Mouse (Mus musculus) liver, embryonic 12.5 days (tissue): ENCODE results near the gene Exosc10. TPM values are rescaled to one million over a fixed set of nuclear protein-coding genes. Genes with fewer than 3 reads are reported as not detected.

ENCODE experiments used
- ATAC-seq: fragments of 200-750 bp; cut with Nextera tagmentation; 2 replicates; pipeline ENCODE4 v1.8.0; 2017; ENCODE audit warnings: moderate number of reproducible peaks, mild to moderate bottlenecking, moderate library complexity
- H3K27ac ChIP-seq: fragments of 300-500 bp; sonication (generic); 2 replicates; pipeline ENCODE4 v1.5.1; 2016; ENCODE audit warnings: mild to moderate bottlenecking
- H3K27me3 ChIP-seq: fragments of 300-500 bp; sonication (generic); replicated peaks from 2 replicates; pipeline ENCODE4 v1.6.1; 2016; ENCODE audit warnings: mild to moderate bottlenecking, moderate library complexity
- H3K36me3 ChIP-seq: fragments of 300-500 bp; sonication (generic); 2 replicates; pipeline ENCODE4 v1.6.1; 2016; ENCODE audit warnings: mild to moderate bottlenecking, moderate library complexity
- H3K4me1 ChIP-seq: fragments of 300-500 bp; sonication (generic); 2 replicates; pipeline ENCODE4 v1.6.1; 2016
- H3K4me2 ChIP-seq: fragments of 300-500 bp; sonication (generic); 2 replicates; pipeline ENCODE4 v1.6.1; 2016; ENCODE audit warnings: mild to moderate bottlenecking, moderate library complexity
- H3K4me3 ChIP-seq: fragments of 300-500 bp; sonication (generic); 2 replicates; pipeline ENCODE4 v1.5.1; 2016; ENCODE audit warnings: mild to moderate bottlenecking, moderate library complexity
- H3K9ac ChIP-seq: fragments of 300-500 bp; sonication (generic); 2 replicates; pipeline ENCODE4 v1.6.1; 2016; ENCODE audit warnings: mild to moderate bottlenecking, moderate library complexity
- H3K9me3 ChIP-seq: fragments of 300-500 bp; sonication (generic); replicated peaks from 2 replicates; pipeline ENCODE4 v1.6.1; 2016; ENCODE audit warnings: mild to moderate bottlenecking, moderate library complexity
- WGBS: fragments of 180-500 bp; shearing (Covaris S2); methylation state at CpG from one replicate; pipeline ENCODE4 v1.1.7; 2016; ENCODE audit not compliant: insufficient replicate concordance; 5-methylcytosine and 5-hydroxymethylcytosine counted together
- polyA plus RNA-seq: library from polyadenylated mRNA; unstranded; fragments of >200 nt; fragmentation: Nextera tagmentation; extraction: Ambion mirVana; gene quantifications from 2 replicates; pipeline ENCODE4 v1.2.1, GENCODE M21; 2016

Exosc10 gene
- polyA plus RNA-seq, 1 experiment from 2014 or later = 64.2 TPM

GRCm38 (mm10) chr4:148613738-148614137, 55.5 kb downstream of the Exosc10 start:
- Histone ChIP-seq H3K27ac (no peak overlapping the region), H3K27me3 (no peaks in the 10 kb centered on the region), H3K36me3 (peaks cover 79% of the 10 kb centered on the region), H3K9ac (no peak overlapping the region), H3K4me2 (no peak overlapping the region), H3K4me1 (peaks cover 4% of the 10 kb centered on the region), H3K9me3 (no peaks in the 10 kb centered on the region), H3K4me3 (no peak overlapping the region)
- 0 out of 2 replicates have a peak, but pooled peaks have one; percentile 11 for ATAC-seq
- 81% methylated on average over 9 of the region's 9 CpGs for WGBS

- 73% methylated on average over 1 of the region's 1 CpGs for WGBS
- no peak for ATAC-seq
Measured at GRCm38 (mm10) chr4:148619805-148620204, 61.6 kb downstream of the Exosc10 start.

DNA sequence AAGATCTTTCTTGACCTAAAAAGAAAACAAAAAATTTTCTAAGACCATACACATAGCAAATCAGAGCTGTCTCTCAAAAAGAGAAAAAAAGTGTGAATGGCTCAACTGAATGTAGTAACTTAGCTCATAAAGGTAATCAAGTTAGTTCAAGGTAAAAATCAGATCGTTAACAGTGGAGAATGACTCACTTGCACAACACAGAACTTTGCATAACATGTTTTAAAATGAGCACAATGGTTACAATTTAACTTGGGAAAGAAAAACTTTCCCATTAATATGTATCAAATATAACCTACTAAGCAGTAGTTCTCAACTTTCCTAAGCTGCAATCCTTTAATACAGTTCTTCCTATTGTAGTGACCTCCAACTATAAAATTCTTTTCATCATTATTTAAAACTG, 62.5 kb downstream of the Exosc10 start:
- Histone ChIP-seq H3K9me3 (no peaks in the 10 kb centered on the region), H3K27me3 (no peaks in the 10 kb centered on the region), H3K4me3 (no peak overlapping the region), H3K4me1 (peaks cover 38% of the 10 kb centered on the region), H3K36me3 (peaks cover 93% of the 10 kb centered on the region), H3K4me2 (no peak overlapping the region), H3K27ac (no peak overlapping the region), H3K9ac (no peak overlapping the region)
- WGBS = 88% methylated on average over 1 of the region's 1 CpGs
- ATAC-seq = no peak

More at GRCm38 (mm10) chr4:148619805-148620204, 61.6 kb downstream of the Exosc10 start:
- Histone ChIP-seq H3K27me3 (no peaks in the 10 kb centered on the region), H3K4me2 (no peak overlapping the region), H3K27ac (no peak overlapping the region), H3K36me3 (peaks cover 98% of the 10 kb centered on the region), H3K4me1 (peaks cover 31% of the 10 kb centered on the region), H3K9me3 (no peaks in the 10 kb centered on the region), H3K4me3 (no peak overlapping the region), H3K9ac (no peak overlapping the region)

DNA sequence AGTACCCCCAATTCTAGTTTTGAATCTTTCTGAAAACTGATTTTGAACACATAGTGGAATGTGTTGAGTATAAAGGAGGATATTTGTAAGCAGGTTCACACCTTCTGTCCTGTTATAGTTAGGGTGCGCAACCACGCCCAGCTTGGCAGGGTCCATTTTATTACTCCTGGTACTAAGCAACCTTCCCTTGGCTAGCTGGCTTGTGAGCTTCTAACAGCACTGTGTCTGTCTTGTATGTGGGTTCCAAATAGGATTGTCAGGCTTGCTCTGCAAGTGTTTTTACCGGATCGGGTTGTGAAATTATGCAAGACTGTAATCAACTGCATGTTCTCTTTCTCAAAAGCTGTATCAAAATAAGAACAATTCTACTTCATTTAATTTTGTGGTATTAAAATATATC, 64.3 kb downstream of the Exosc10 start:
- Histone ChIP-seq H3K27me3 (no peaks in the 10 kb centered on the region), H3K27ac (no peak overlapping the region), H3K4me2 (no peak overlapping the region), H3K9me3 (no peaks in the 10 kb centered on the region), H3K4me1 (peaks cover 42% of the 10 kb centered on the region), H3K36me3 (peaks cover 76% of the 10 kb centered on the region), H3K4me3 (no peak overlapping the region), H3K9ac (no peak overlapping the region)
- WGBS = 93% methylated on average over 4 of the region's 4 CpGs
- no peak for ATAC-seq

DNA sequence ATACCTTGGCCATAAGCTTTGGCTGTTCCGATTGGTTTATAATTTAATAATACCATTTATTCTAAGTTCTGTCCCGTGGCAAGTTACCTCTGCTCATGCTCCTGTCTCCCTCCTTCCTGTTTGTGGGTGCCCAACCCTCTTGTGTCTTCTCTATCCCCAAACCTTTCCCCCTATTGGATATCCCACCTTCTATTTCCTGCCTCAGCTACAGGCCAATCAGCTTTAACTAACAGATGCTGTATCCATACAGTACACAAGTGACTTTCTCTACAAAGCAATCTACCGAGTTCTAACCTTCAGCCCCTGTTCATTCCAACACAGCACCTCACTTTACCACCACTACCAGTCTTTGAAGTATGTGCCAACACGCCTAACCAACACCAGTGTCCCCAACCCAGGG, 65.4 kb downstream of the Exosc10 start:
- Histone ChIP-seq H3K27ac (no peak overlapping the region), H3K4me1 (peaks cover 44% of the 10 kb centered on the region), H3K4me3 (no peak overlapping the region; the same call in none of the 2 replicates), H3K9ac (0 out of 2 replicates have a peak overlapping the region, but pooled peaks have one; percentile 1), H3K27me3 (no peaks in the 10 kb centered on the region), H3K9me3 (no peaks in the 10 kb centered on the region), H3K4me2 (peak overlapping the region; percentile 91), H3K36me3 (peaks cover 67% of the 10 kb centered on the region)
- WGBS = 72% methylated on average over 4 of the region's 4 CpGs
- no peak for ATAC-seq

- no peak for ATAC-seq
- H3K36me3 ChIP-seq = peaks cover 53% of the 10 kb centered on the region
- H3K27ac ChIP-seq = peak overlapping the region; percentile 7; the same call in 1 of the 2 replicates
- H3K9ac ChIP-seq = peak overlapping the region; percentile 98
- peak overlapping the region; percentile 86 for H3K4me3 ChIP-seq
- 73% methylated on average over 10 of the region's 10 CpGs for WGBS
- H3K27me3 ChIP-seq = no peaks in the 10 kb centered on the region
- peaks cover 41% of the 10 kb centered on the region for H3K4me1 ChIP-seq
- H3K9me3 ChIP-seq = no peaks in the 10 kb centered on the region
- H3K4me2 ChIP-seq = peak overlapping the region; percentile 91
Measured at GRCm38 (mm10) chr4:148625010-148625409, 66.8 kb downstream of the Exosc10 start.

DNA sequence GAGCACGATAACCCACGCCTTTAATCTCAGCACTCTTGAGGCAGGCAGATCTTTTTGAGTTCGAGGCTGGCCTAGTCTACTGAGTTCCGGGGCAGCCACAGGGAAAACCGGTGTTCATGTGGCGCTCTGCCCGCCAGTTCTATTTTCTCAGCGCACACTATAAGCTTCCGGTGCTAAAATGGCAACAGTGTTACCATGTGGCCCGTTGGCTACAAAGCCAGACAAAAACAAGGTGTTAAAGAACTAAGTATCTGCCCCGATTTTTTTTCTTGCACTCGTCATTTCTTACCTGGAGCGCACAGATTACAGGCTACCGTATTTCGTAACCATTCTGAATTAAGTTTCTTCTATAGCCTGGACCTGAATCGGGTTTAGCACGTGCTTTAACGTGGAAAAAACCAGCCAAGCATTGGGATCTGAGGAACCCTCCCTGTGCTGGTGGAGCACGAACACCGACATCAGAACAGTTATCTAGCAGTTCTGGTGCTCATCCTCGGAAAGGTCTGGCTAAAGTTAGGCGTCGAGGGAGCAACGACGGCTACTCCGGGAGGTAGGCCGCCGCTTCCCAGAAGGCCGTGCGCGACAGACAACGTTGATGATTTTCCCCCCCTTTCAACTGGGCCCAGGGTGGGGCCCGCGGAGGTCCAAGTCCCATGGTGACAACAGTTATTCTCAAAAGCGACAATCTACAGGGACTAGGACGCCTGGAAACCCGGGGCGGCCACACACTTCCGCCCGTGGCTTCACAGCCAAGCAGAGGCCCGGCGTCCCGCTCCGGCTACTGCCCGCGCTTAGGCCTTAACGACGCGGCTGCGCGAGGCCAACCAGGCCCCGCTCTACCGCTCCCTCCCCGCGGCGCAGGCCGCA, 67.8 kb downstream of the Exosc10 start:
- Histone ChIP-seq H3K9me3 (no peaks in the 10 kb centered on the region), H3K27ac (peak overlapping the region; percentile 93), H3K9ac (peak overlapping the region; percentile 98), H3K4me3 (peak overlapping the region; percentile 86), H3K4me1 (peaks cover 39% of the 10 kb centered on the region), H3K27me3 (no peaks in the 10 kb centered on the region), H3K36me3 (peaks cover 43% of the 10 kb centered on the region), H3K4me2 (peak overlapping the region; percentile 91)
- ATAC-seq = peak; percentile 70
- WGBS = under 1% methylated on average over 54 of the region's 57 CpGs

DNA sequence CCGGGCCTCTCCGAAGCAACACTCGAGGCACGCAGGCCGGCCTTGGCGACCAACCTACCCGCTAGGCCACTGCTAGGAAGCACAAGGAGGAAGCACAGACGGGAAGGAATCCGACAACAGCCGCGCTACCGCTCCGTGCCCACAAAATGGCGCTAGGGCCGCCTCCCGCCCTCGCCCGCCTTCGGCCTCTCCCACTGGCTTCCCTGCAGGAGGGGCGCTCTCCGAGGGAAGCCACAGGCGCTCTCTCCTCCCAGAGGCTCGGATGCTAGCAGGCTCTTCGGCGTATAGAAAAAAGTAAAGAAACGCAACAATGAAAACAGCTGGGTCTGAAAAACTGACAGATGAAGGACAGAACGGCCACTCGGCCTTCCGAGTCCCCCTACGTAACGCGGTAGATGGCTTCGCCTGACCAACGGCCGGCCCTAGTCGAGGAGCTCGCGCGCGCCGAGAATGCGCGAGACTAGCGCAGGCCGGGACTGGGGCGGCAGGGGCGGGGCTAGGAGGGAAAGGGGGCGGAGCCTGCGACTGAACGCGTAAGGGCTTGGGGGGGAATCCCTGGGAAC, 68.5 kb downstream of the Exosc10 start, which contains the start of gene Tardbp:
TSS of gene Tardbp (minus strand) at position 397 of the 563 bp plus-strand sequence.
- under 1% methylated on average over 48 of the region's 51 CpGs for WGBS
- Histone ChIP-seq H3K4me1 (peaks cover 39% of the 10 kb centered on the region), H3K9me3 (no peaks in the 10 kb centered on the region), H3K27me3 (no peaks in the 10 kb centered on the region), H3K36me3 (peaks cover 36% of the 10 kb centered on the region), H3K4me2 (peak within 1 kb of the TSS; percentile 91), H3K27ac (peak within 1 kb of the TSS; percentile 93), H3K9ac (peak within 1 kb of the TSS; percentile 98), H3K4me3 (peak within 1 kb of the TSS; percentile 86)
- ATAC-seq = peak; percentile 92

GRCm38 (mm10) chr4:148627246-148627645, 69.0 kb downstream of the Exosc10 start:
- Histone ChIP-seq H3K9me3 (no peaks in the 10 kb centered on the region), H3K27me3 (no peaks in the 10 kb centered on the region), H3K27ac (peak overlapping the region; percentile 46; the same call in 1 of the 2 replicates), H3K4me3 (peak overlapping the region; percentile 86), H3K4me2 (peak overlapping the region; percentile 91), H3K4me1 (peaks cover 35% of the 10 kb centered on the region), H3K36me3 (peaks cover 30% of the 10 kb centered on the region), H3K9ac (peak overlapping the region; percentile 98)
- 60% methylated on average over 3 of the region's 3 CpGs for WGBS
- ATAC-seq = peak; percentile 8

Other genes with a start within 250 kb of the Exosc10 start
- 18.3 and 18.4 TPM in 2 replicates for gene Ubiad1, start 113.7 kb upstream of the Exosc10 start, polyA plus RNA-seq
- 13.1 and 13.5 TPM in 2 replicates for gene Mtor, start 109.8 kb upstream of the Exosc10 start, polyA plus RNA-seq
- 0.29 and 0.37 TPM in 2 replicates for gene Angptl7, start 58.0 kb upstream of the Exosc10 start, polyA plus RNA-seq
- 358 and 387 TPM in 2 replicates for gene Srm, start 33.1 kb downstream of the Exosc10 start, polyA plus RNA-seq
- 7.7 and 8.5 TPM in 2 replicates for gene Masp2, start 44.1 kb downstream of the Exosc10 start, polyA plus RNA-seq
- gene Tardbp, start 68.6 kb downstream of the Exosc10 start, polyA plus RNA-seq = 220 and 226 TPM in 2 replicates
- not detected in 2 replicates for gene Gm572, start 84.9 kb downstream of the Exosc10 start, polyA plus RNA-seq
- 0.50 and 0.60 TPM in 2 replicates for gene Casz1, start 246.0 kb downstream of the Exosc10 start, polyA plus RNA-seq